Mouse (Mus musculus) T-helper 17 cell (primary cell): ENCODE data around the gene Axin1.

Experiments used
- in situ Hi-C, 2 experiments: fragments of 300-600 bp; cut with MboI, MseI; formaldehyde crosslinking; loops; 1 replicate in 1 of 2; 2 replicates in 1 of 2; pipeline ENCODE4 v1.15.1; 2025; ENCODE audit warnings: high pct_unique_total_duplicates in 2 of 2

The Axin1 gene

DNA sequence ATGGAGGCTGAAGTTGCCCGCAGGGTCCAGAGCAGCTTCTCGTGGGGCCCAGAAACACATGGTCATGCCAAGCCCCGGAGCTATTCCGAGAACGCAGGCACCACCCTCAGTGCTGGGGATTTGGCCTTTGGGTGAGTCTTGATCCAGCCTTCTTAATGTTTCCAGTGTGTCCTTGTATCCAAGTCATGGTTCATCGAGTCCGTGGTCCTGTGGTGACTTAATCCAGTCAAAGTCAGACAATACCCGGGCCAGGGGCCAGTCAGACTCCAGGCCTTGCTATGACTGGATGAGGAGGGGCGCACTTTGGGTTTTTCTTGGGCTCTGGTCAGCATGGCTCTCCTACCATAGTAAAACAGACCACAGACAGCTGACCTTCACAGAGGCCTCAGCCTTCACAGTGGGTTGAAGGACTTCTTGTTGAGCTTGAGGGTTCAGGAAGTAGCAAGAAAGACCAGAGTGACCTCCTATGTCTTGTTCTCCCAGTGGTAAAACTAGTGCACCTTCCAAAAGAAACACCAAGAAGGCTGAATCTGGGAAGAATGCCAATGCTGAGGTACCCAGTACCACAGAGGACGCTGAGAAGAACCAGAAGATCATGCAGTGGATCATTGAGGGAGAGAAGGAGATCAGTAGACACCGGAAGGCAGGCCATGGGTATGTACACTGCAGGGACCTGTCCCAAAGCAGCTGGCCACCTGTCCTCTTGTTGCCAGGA, 49.8 kb downstream of the Axin1 start:
- in situ Hi-C loops: no loop called here

- in situ Hi-C loops: loop anchor here in 1 of 2 experiments (10.0 kb wide), 1 partner anchor 423 kb away; no protein-coding TSS in a partner anchor
Observed at GRCm38 (mm10) chr17:26191486-26191885, 53.0 kb downstream of the Axin1 start.

DNA sequence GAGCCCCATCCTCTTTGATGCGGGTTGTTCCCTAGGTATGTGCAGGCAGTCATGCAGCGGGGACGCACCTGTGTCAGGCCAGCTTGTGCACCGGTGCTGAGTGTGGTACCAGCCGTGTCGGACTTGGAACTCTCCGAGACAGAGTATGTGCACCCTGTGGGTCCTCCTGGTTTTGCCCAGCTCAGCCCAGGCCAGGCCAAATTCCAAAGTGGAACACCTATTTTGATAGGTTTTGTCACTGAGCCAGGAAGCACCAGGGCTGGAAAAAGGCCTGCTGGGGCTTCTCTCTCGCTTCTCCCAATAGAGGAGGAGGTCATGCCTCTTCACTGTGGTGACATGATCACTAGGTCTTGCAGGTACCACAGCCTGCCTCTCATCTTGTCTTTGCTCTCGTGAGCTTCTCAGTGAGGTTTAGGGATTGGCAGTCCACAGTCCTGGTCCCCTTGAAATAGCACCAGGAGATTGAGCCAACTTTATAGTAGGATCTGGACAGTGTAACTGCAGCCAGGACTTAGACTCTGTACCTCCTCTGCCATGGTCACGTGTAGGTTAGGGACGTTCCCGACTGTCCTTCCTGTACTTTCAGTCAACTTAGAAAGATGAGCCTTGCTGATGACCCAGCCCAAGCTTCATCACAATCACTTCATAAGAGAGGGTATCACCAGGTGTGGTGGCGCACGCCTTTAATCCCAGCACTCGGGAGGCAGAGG, 54.1 kb downstream of the Axin1 start:
- in situ Hi-C loops: loop anchor here in 1 of 2 experiments (10.0 kb wide), 1 partner anchor 422 kb away; no protein-coding TSS in a partner anchor

DNA sequence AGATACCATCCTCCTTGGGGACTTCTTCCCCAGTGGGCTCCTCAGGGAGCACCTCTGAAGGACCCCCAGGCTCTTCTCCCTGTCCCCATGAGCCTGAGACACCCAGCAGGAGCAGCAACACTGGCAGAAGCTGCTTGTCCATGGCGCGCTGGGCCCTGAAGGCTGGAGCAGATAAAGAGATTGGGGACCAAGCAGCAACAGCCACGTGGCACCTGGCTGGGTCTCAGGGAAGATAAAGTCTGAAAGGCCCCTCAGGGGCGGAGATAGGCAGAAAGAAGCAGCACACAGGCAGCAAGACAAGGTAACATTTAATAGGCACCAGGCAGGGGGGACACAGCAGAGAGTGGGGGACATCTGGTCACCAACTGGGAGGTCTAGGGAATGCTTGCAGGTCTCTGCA, 60.4 kb downstream of the Axin1 start, which contains the start of gene Pdia2:
Gene Pdia2, minus strand, starts transcription at position 196 of the 400 bp plus-strand sequence.
- in situ Hi-C loops: loop anchor here in 1 of 2 experiments (10.0 kb wide), 1 partner anchor 416 kb away; no protein-coding TSS in a partner anchor

GRCm38 (mm10) chr17:26200831-26201705, 62.6 kb downstream of the Axin1 start:
- in situ Hi-C loops: no loop called here

DNA sequence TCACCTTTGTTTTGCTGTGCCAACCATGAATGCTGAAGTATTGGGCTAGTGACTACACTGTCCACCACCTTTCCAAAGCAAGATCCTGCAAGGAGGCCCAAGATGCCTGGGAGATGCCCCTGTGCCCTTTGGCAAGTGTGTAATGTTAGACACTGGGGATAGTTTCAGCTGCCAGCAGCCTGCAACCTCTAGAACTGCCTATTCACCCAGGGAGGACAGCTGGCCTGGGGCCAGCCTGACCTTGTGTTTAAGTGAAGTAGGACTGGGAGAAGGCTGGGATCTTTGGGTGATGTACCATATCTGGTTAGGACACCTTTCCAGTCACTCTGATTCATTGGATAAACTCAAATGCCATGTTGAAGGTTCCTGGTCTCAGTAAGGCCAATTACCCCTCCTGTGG, 63.5 kb downstream of the Axin1 start:
- in situ Hi-C loops: no loop called here

DNA sequence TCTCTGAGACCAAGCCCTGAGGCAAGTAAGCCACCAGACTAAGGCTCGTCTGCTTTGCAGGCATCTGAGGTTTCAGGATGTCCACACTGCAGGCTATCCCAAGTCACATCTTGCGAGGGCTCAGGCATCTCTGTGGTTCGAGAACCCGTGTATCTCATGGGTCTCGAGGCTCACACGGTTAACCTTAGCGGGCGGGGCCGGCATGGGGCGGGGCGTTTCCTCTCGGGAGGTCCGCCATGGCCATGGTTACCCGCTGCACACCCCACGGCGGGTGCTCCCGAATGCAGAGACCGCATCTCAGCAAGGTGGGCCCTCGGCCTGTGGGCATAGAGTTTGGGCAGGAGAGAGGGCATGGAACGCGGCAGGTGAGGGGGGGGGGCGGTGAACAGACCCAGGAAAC, 64.2 kb downstream of the Axin1 start, which contains the start of gene Rgs11:
Gene Rgs11, plus strand, starts transcription at position 215 of the 400 bp plus-strand sequence.
- in situ Hi-C loops: no loop called here

DNA sequence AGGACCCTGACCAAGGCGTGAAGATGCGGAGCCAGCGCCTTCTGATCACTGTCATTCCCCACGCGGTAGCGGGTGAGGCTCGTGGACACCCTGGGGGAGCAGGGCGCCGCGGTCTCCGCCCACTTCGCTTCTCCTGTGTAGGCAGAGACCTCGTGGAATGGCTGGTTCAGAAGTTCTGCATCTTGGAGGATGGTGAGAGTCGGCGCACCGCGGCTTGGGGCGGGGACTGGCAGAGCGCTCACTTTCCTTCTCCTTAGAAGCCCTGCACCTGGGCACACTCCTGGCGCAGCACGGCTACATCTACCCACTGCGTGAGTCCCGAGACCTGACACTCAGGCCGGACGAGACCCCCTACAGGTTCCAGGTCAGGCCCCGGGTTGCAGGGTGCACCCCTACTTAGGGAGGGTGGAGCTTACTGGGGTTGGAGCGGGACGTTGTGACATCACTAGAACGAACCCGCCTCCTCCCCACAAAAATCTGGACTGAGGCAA, 64.9 kb downstream of the Axin1 start:
- in situ Hi-C loops: no loop called here

DNA sequence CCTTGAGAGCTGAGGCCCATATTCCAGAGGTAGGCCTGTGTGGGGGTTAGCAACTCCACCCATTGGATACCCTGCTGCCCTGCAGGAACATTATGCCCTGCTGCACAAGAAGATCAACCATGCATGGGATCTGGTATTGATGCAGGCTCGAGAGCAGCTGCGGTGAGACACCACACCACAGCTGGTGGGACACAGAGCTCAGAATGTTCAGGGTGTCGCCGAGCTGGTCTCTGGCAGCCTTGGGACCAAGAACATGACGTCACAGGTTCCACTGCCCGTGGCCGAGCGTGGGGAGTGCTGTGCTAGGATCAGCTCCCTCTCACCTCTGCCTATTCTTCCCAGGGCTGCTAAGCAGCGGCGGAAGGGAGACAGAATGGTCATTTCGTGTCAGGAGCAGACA, 66.3 kb downstream of the Axin1 start:
- in situ Hi-C loops: no loop called here

GRCm38 (mm10) chr17:26206392-26206791, 67.9 kb downstream of the Axin1 start:
- in situ Hi-C loops: no loop called here

DNA sequence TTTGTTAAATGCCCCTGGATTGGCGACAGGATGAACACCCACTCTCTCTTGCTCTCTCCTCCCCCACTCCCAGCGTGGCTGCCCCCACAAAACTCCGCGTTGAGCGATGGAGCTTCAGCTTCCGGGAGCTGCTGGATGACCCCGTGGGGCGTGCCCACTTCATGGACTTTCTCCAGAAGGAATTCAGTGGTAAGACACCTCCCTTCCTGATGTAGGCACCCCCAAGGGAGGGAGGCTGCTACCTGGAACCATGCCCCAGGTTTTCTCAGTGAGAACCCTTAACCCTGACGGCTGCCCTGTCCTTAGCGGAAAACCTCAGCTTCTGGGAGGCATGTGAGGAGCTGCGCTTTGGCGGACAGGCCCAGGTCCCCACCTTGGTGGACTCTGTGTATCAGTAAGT, 69.2 kb downstream of the Axin1 start, which contains the start of gene Arhgdig:
Gene Arhgdig, minus strand, starts transcription at position 101 of the 400 bp plus-strand sequence.
- in situ Hi-C loops: no loop called here

DNA sequence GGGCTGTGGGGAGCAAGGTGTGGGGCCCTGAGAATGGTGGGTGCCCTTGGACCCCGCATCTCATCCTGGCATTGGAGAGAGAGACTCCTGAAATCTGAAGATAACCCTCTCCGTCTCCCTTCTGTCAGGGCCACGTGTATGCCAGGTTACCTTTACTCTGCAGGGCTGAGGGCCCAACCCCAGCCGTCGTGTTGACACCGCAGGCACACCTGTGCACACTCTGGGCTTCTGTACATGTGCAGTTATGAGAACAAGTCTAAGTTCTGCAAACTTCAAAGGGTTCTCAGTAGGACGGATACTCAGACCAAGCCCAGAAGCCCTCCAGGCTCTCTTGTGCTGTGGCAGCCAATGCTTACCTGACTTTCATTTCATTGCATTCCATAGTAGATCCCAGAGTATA, 73.8 kb downstream of the Axin1 start:
- in situ Hi-C loops: no loop called here

- in situ Hi-C loops: no loop called here
Observed at GRCm38 (mm10) chr17:26212681-26213080, 74.2 kb downstream of the Axin1 start.

- in situ Hi-C loops: no loop called here
Observed at GRCm38 (mm10) chr17:26221508-26221907, 83.0 kb downstream of the Axin1 start.

DNA sequence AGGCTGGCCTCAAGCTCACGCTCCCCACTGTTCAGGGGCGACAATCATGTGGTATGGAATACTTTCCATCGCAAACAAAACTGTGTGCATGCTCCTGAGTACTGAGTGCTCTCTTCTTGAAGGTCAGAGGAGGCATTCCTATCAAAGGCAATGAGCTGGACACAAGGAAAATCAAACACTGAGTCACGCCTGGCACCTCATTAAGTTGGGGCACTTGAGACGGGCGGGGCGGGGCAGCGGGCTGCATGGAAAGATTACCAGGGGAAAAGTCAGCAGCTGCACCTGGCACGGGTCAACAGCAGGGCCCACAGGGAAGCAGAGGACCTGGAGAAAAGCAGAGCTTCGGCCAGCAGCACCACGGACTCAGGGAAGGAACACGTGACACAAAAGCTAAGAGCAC, 86.7 kb downstream of the Axin1 start:
- in situ Hi-C loops: no loop called here

DNA sequence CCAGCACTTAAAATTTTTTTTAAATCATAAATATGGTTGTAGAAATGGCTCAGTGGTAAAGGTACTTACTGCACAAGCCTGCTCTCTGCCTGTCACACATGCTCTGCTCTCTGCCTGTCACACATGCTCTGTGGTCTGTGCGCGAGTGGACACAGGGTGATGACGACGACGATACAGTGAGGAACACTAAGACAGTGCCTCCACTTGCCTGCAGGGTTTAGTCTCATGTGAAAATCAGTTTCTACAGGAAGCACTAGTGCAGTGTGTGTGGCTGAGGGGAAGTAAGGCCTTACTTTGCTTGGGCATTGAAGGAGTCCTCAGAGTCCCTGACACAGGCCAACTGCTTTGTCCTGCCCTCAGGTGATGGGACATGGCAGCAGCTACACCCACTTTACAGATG, 91.3 kb downstream of the Axin1 start:
- in situ Hi-C loops: no loop called here

DNA sequence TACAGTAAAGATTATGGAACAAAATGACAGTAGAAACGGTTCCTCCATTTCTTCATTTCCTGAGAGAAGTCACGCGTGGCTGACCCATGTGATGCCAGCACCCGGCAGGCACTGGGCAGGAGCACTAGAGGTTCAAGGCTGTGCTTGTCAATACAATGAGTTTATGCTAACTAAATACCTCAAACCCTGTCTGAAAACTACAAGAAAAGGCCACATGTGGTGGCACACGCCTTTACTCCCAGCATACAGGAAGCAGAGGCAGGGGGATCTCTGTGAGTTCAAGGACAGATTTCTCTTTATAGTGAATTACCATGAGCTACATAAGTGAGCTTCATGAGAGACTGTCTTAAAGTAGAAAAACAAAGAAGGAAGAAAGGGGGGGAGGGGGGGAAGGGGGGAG, 92.7 kb downstream of the Axin1 start:
- in situ Hi-C loops: no loop called here

- in situ Hi-C loops: no loop called here
Observed at GRCm38 (mm10) chr17:26232863-26233262, 94.4 kb downstream of the Axin1 start.

DNA sequence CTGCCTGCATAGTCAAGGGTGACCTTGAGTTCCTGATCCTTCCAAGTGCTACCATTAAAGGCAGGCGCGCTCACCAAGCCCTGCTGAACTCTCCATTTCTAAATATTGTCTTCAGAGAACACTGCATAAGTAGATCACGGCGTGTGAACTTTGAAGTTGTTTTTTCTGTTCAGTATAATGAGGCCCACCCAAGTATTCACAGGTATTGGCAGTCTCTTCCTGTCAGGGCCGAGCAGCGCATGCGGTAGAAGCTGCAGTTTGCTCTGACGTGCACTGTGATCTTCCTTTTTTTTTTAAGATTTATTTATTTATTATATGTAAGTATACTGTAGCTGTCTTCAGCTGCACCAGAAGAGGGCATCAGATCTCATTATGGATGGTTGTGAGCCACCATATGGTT, 95.9 kb downstream of the Axin1 start:
- in situ Hi-C loops: no loop called here

DNA sequence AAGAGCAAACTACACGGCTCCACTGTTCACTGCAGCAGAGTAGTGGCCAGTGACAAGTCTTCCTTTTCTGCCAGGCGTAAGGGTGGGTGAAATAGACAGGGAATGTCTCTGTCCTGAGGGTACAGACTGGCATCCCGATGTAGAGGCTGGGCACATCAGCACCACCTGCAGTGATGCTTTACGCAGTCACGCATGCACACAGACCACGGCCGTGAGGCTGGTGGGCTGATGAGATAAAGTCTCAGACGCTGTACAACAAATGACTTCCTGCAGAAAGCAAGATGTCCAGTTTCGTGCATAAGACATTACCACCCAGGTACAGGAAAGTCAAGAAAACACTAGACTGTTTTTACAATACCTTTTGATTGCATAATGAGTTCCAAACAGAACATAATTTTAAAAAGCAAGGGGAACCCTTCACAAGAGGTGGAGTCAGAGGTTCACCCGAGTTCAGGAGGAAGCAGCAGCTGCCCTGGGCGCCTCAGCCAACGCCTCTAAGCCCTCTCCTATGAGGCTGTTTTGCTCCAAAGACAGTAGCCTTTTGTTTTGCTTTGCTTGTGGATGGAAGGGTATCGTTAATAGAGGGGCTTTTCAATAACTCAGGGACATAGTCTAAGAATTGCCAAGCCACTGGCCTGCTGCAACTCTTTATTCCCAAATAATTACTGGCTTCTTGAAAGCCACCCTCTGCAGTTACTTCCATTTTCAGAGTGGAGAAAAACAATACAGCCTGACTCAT, 96.8 kb downstream of the Axin1 start:
- in situ Hi-C loops: no loop called here

GRCm38 (mm10) chr17:26237667-26238066, 99.2 kb downstream of the Axin1 start:
- in situ Hi-C loops: no loop called here
